Mouse (Mus musculus): ENCODE data around the gene Ripk1. TPM values are rescaled to one million over a fixed set of nuclear protein-coding genes. Genes with fewer than 3 reads are reported as not detected.
A peak's percentile ranks its signal among the peaks of the same experiment; 100 is the strongest.

The Ripk1 gene
- 8.3 and 11.0 TPM in 2 replicates for polyA plus RNA-seq (2015; fragmentation: Nextera tagmentation; extraction: Ambion mirVana)

GRCm38 (mm10) chr13:34002058-34003006 lies at the start of gene Ripk1, which contains the start of gene Serpinb6a:
Gene Ripk1 (plus strand): TSS chr13:34002363.
Gene Serpinb6a (minus strand): TSS chr13:34002794.
- Histone ChIP-seq H3K4me2 (peak within 1 kb of the TSS; percentile 81), H3K27ac (peak within 1 kb of the TSS; percentile 92), H3K27me3 (no peaks in the 10 kb centered on the region), H3K4me1 (replicated peaks) (peaks cover 12% of the 10 kb centered on the region), H3K9ac (peak within 1 kb of the TSS; percentile 93), H3K36me3 (no peaks in the 10 kb centered on the region), H3K9me3 (replicated peaks) (no peaks in the 10 kb centered on the region), H3K4me3 (peak within 1 kb of the TSS; percentile 96)
- ATAC-seq (replicated peaks; ENCODE audit: insufficient number of reproducible peaks, insufficient read depth, low FRiP score, low read depth) = peak; percentile 98
- under 1% methylated on average over 92 of the region's 92 CpGs for WGBS

GRCm38 (mm10) chr13:33952947-33953346 lies 49.2 kb upstream of the Ripk1 start:
- H3K9me3 ChIP-seq (replicated peaks) = no peaks in the 10 kb centered on the region
- no peaks in the 10 kb centered on the region for H3K27me3 ChIP-seq
- no peak overlapping the region for H3K27ac ChIP-seq
- H3K4me1 ChIP-seq (replicated peaks) = no peaks in the 10 kb centered on the region
- no peak for ATAC-seq (replicated peaks; ENCODE audit: insufficient number of reproducible peaks, insufficient read depth, low FRiP score, low read depth)
- no peak overlapping the region for H3K4me2 ChIP-seq
- H3K4me3 ChIP-seq = no peak overlapping the region
- no peaks in the 10 kb centered on the region for H3K36me3 ChIP-seq
- H3K9ac ChIP-seq = no peak overlapping the region
- 72% methylated on average over 2 of the region's 2 CpGs for WGBS

- no peak overlapping the region for H3K4me2 ChIP-seq
- 36% methylated on average over 6 of the region's 6 CpGs for WGBS
- no peaks in the 10 kb centered on the region for H3K4me1 ChIP-seq (replicated peaks)
- H3K9me3 ChIP-seq (replicated peaks) = no peaks in the 10 kb centered on the region
- H3K27me3 ChIP-seq = no peaks in the 10 kb centered on the region
- H3K9ac ChIP-seq = no peak overlapping the region
- no peaks in the 10 kb centered on the region for H3K36me3 ChIP-seq
- H3K27ac ChIP-seq = no peak overlapping the region
- H3K4me3 ChIP-seq = no peak overlapping the region
- ATAC-seq (replicated peaks; ENCODE audit: insufficient number of reproducible peaks, insufficient read depth, low FRiP score, low read depth) = no peak
Measured at GRCm38 (mm10) chr13:33956571-33957421, 45.4 kb upstream of the Ripk1 start.

DNA sequence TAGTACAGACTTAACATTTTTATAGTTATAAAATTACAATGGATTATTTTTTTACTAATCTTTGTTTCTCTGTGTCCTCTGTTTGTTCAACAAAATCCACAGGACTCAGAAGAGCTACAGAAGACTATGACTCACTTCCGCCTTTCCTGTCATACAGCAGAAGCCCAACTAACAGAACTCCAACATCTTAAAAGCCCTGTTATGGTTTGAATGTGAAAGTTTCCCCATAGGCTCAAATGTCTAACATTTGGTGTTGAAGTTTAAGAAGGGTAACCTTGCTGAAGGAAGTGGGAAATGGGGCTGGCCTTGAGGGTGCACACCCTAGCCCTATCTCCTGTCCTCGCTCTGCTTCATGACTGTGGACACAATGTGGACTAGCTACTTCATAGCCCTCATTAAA lies 42.4 kb upstream of the Ripk1 start:
- 82% methylated on average over 2 of the region's 2 CpGs for WGBS

DNA sequence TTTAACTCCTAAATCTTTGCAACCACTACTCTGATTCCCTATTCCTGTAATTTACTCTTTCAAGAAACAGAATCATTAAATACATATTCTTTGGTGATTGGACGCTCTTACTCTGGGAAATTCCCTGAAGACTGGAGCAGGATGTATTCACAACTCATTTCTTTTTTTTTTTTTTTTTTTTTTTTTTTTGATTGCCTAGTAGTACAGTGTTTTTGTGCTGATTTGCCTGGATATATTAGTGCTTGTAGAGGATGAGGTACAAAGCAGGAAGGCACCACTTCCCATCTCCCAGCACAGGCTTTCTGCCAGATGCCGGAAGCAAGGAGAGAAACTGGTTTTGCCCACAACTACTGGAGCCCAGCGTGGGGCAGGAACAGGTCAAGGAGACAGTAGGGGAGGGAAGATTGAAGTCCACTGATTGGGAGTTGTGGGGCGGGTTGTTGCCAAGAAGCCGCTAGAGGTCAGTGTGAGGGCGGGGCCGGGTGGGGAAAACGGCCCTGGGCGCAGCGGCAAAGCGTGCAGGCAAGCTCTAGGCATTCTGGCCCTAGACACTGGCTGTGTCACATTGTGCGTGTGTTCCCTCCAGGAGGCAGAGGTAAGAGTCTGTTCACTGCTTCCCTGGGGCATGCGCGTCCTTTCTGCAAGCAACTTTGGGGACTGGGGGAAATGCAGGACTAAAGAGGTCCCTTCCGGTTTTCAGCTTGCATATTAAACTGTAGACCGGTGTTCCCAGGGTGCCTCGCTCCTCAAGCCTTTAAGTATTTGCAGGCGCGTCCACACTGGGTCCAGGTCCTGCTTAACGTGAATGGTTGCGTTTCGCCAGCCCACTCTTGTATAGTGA lies 37.7 kb upstream of the Ripk1 start, which contains the start of gene Nqo2:
Gene Nqo2 (plus strand): TSS at position 482 of the 841 bp plus-strand sequence.
- 2% methylated on average over 22 of the region's 22 CpGs for WGBS
- Histone ChIP-seq H3K9me3 (replicated peaks) (no peaks in the 10 kb centered on the region), H3K27ac (peak within 1 kb of the TSS; percentile 94), H3K4me3 (peak within 1 kb of the TSS; percentile 67), H3K27me3 (no peaks in the 10 kb centered on the region), H3K36me3 (no peaks in the 10 kb centered on the region), H3K4me1 (replicated peaks) (peaks cover 16% of the 10 kb centered on the region), H3K9ac (peak within 1 kb of the TSS; percentile 65), H3K4me2 (peak within 1 kb of the TSS; percentile 65)
- peak; percentile 85 for ATAC-seq (replicated peaks; ENCODE audit: insufficient number of reproducible peaks, insufficient read depth, low FRiP score, low read depth)

More for the DNA sequence above, 42.4 kb upstream of the Ripk1 start:
- Histone ChIP-seq H3K27ac (no peak overlapping the region), H3K9ac (no peak overlapping the region), H3K4me1 (replicated peaks) (0 out of 2 replicates have a peak, but pooled peaks cover 5% of the 10 kb centered on the region), H3K36me3 (no peaks in the 10 kb centered on the region), H3K4me3 (no peak overlapping the region), H3K4me2 (no peak overlapping the region), H3K27me3 (no peaks in the 10 kb centered on the region), H3K9me3 (replicated peaks) (no peaks in the 10 kb centered on the region)
- ATAC-seq (replicated peaks; ENCODE audit: insufficient number of reproducible peaks, insufficient read depth, low FRiP score, low read depth) = no peak

GRCm38 (mm10) chr13:33965056-33966024 lies 36.8 kb upstream of the Ripk1 start:
- no peaks in the 10 kb centered on the region; the same call in 1 of the 2 replicates for H3K36me3 ChIP-seq
- WGBS = 10% methylated on average over 14 of the region's 14 CpGs
- peak; percentile 63; the same call in 1 of the 2 replicates for ATAC-seq (replicated peaks; ENCODE audit: insufficient number of reproducible peaks, insufficient read depth, low FRiP score, low read depth)

GRCm38 (mm10) chr13:33966025-33966412 lies 36.1 kb upstream of the Ripk1 start:
- 20% methylated on average over 4 of the region's 4 CpGs for WGBS
- no peaks in the 10 kb centered on the region; the same call in 1 of the 2 replicates for H3K36me3 ChIP-seq
- peaks cover 16% of the 10 kb centered on the region for H3K4me1 ChIP-seq (replicated peaks)
- peak overlapping the region; percentile 65 for H3K4me2 ChIP-seq
- H3K9ac ChIP-seq = 0 out of 2 replicates have a peak overlapping the region, but pooled peaks have one; percentile 65
- no peak for ATAC-seq (replicated peaks; ENCODE audit: insufficient number of reproducible peaks, insufficient read depth, low FRiP score, low read depth)
- no peaks in the 10 kb centered on the region for H3K27me3 ChIP-seq
- H3K9me3 ChIP-seq (replicated peaks) = no peaks in the 10 kb centered on the region
- peak overlapping the region; percentile 94; the same call in 1 of the 2 replicates for H3K27ac ChIP-seq
- H3K4me3 ChIP-seq = peak overlapping the region; percentile 67; the same call in 1 of the 2 replicates

More at GRCm38 (mm10) chr13:33965056-33966024, 36.8 kb upstream of the Ripk1 start:
- Histone ChIP-seq H3K4me2 (peak overlapping the region; percentile 65), H3K9me3 (replicated peaks) (no peaks in the 10 kb centered on the region), H3K27ac (peak overlapping the region; percentile 94), H3K4me1 (replicated peaks) (peaks cover 16% of the 10 kb centered on the region), H3K4me3 (peak overlapping the region; percentile 67), H3K27me3 (no peaks in the 10 kb centered on the region), H3K9ac (peak overlapping the region; percentile 65)

- no peak overlapping the region for H3K27ac ChIP-seq
- H3K36me3 ChIP-seq = no peaks in the 10 kb centered on the region; the same call in 1 of the 2 replicates
- H3K27me3 ChIP-seq = no peaks in the 10 kb centered on the region
- H3K4me3 ChIP-seq = no peak overlapping the region
- no peak overlapping the region for H3K4me2 ChIP-seq
- ATAC-seq (replicated peaks; ENCODE audit: insufficient number of reproducible peaks, insufficient read depth, low FRiP score, low read depth) = no peak
- H3K9ac ChIP-seq = no peak overlapping the region
- H3K9me3 ChIP-seq (replicated peaks) = no peaks in the 10 kb centered on the region
- H3K4me1 ChIP-seq (replicated peaks) = peaks cover 16% of the 10 kb centered on the region
Measured at GRCm38 (mm10) chr13:33966574-33966973, 35.6 kb upstream of the Ripk1 start.

DNA sequence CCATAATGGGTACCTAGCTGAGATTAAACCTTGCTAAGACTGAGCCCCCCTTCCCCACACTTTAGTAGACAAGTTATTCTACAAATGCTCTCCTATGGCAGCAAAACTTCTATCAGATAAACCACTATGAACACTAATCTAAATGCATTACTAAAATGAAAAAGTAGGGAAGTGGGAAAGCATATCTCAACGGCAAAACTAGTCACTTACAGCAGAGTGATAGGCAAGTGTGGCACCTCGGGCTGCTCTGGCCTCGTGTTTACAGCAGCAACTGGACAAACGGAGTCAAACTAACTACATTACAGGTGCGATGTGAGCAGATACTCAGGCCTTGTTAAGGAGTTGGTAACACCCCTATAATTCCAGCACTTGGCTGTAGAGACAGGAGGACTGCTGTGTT lies 12.5 kb upstream of the Ripk1 start:
- Histone ChIP-seq H3K9ac (no peak overlapping the region), H3K4me3 (no peak overlapping the region), H3K9me3 (replicated peaks) (no peaks in the 10 kb centered on the region), H3K4me2 (no peak overlapping the region), H3K36me3 (peaks cover 20% of the 10 kb centered on the region), H3K27me3 (no peaks in the 10 kb centered on the region), H3K27ac (no peak overlapping the region), H3K4me1 (replicated peaks) (no peaks in the 10 kb centered on the region)
- 73% methylated on average over 5 of the region's 5 CpGs for WGBS
- no peak for ATAC-seq (replicated peaks; ENCODE audit: insufficient number of reproducible peaks, insufficient read depth, low FRiP score, low read depth)

All from heart, embryonic 15.5 days (tissue).